ENCODE assay signal across 21 mouse cellular contexts in genomic region chr2:152607746-152608145, GRCm38 (mm10). TPM values are rescaled to one million over a fixed set of nuclear protein-coding genes. Genes with fewer than 3 reads are reported as not detected.
"Had no signal": no experiment of that assay in that cellular context is flagged by ENCODE, and none has a peak within 500 bp of the region (broad histone marks: within the 10 kb centered on the region; RNA-seq: fewer than 3 reads in every experiment).

No protein-coding gene starts in this region.

- H3K4me1 ChIP-seq: lung, embryonic 15.5 days; midbrain, embryonic 13.5 days; midbrain, embryonic 15.5 days; neural tube, embryonic 12.5 days had no signal

- ATAC-seq: lung, postnatal 0 days; midbrain, embryonic 13.5 days; midbrain, embryonic 15.5 days had no signal

- H3K4me3 ChIP-seq: lung, embryonic 15.5 days; megakaryocyte, embryonic 14.5 days; midbrain, embryonic 13.5 days; midbrain, embryonic 15.5 days; neural tube, embryonic 12.5 days had no signal

- H3K36me3 ChIP-seq: lung, embryonic 15.5 days; midbrain, embryonic 13.5 days; midbrain, embryonic 15.5 days; neural tube, embryonic 12.5 days had no signal

- H3K9me3 ChIP-seq: lung, embryonic 15.5 days; midbrain, embryonic 13.5 days; midbrain, embryonic 15.5 days; neural tube, embryonic 12.5 days had no signal

- H3K9ac ChIP-seq: lung, embryonic 15.5 days; midbrain, embryonic 13.5 days; midbrain, embryonic 15.5 days; neural tube, embryonic 12.5 days had no signal

- H3K27me3 ChIP-seq: lung, embryonic 15.5 days; midbrain, embryonic 13.5 days; midbrain, embryonic 15.5 days; neural tube, embryonic 12.5 days had no signal

- DNase-seq: lung, adult 18-20 months; lung, postnatal 14 days; lung, postnatal 36 days; right cerebral cortex, postnatal 14 days; thymus, adult 2 months; thymus, postnatal 25 days; thymus, postnatal 4 days had no signal

- H3K4me2 ChIP-seq: lung, embryonic 15.5 days; midbrain, embryonic 11.5 days; midbrain, embryonic 13.5 days; midbrain, embryonic 15.5 days; neural tube, embryonic 12.5 days had no signal

- H3K27ac ChIP-seq: lung, embryonic 15.5 days; macrophage; midbrain, embryonic 13.5 days; midbrain, embryonic 15.5 days; neural tube, embryonic 12.5 days had no signal

RNA-seq across cellular contexts. Expression of gene Defb36, which starts 3.6 kb away (rescaled TPM):
- polyA plus RNA-seq: lung, embryonic 15.5 days; lung, postnatal 0 days; macrophage; midbrain, embryonic 11.5 days; midbrain, embryonic 13.5 days; midbrain, embryonic 15.5 days; midbrain, postnatal 0 days; neural tube, embryonic 12.5 days; neural tube, embryonic 14.5 days; spleen, adult 2 months; stomach, embryonic 16.5 days; thymus, adult 2 months; urinary bladder, adult 2 months had no signal

RNA-seq across cellular contexts. Expression of gene Defb45, which starts 8.5 kb away (rescaled TPM):
- polyA plus RNA-seq: lung, embryonic 15.5 days; lung, postnatal 0 days; macrophage; midbrain, embryonic 11.5 days; midbrain, embryonic 13.5 days; midbrain, embryonic 15.5 days; midbrain, postnatal 0 days; neural tube, embryonic 12.5 days; neural tube, embryonic 14.5 days; spleen, adult 2 months; stomach, embryonic 16.5 days; thymus, adult 2 months had no signal

RNA-seq across cellular contexts. Expression of gene Defb25, which starts 15.1 kb away (rescaled TPM):
- polyA plus RNA-seq: lung, embryonic 15.5 days; macrophage; midbrain, embryonic 11.5 days; midbrain, embryonic 13.5 days; midbrain, embryonic 15.5 days; neural tube, embryonic 12.5 days; neural tube, embryonic 14.5 days; testis, adult 2 months had no signal

RNA-seq across cellular contexts. Expression of gene Rem1, which starts 19.0 kb away (rescaled TPM):
- polyA plus RNA-seq: macrophage; neural tube, embryonic 14.5 days had no signal

RNA-seq across cellular contexts. Expression of gene Defb19, which starts 27.6 kb away (rescaled TPM):
- polyA plus RNA-seq: lung, embryonic 15.5 days; macrophage; midbrain, embryonic 11.5 days; midbrain, embryonic 13.5 days; midbrain, embryonic 15.5 days; midbrain, postnatal 0 days; neural tube, embryonic 12.5 days; neural tube, embryonic 14.5 days; spleen, adult 2 months; stomach, embryonic 16.5 days; urinary bladder, adult 2 months had no signal
